Mouse (Mus musculus) cerebellum, postnatal 36 days (tissue): ENCODE data around the gene Pigh.

Experiments
- DNase-seq, 2 experiments: peaks; one replicate each; pipeline ENCODE4 v3.0.0; 2021 to 2022; ENCODE audit warnings: mixed read lengths in 2 of 2

The Pigh gene

DNA sequence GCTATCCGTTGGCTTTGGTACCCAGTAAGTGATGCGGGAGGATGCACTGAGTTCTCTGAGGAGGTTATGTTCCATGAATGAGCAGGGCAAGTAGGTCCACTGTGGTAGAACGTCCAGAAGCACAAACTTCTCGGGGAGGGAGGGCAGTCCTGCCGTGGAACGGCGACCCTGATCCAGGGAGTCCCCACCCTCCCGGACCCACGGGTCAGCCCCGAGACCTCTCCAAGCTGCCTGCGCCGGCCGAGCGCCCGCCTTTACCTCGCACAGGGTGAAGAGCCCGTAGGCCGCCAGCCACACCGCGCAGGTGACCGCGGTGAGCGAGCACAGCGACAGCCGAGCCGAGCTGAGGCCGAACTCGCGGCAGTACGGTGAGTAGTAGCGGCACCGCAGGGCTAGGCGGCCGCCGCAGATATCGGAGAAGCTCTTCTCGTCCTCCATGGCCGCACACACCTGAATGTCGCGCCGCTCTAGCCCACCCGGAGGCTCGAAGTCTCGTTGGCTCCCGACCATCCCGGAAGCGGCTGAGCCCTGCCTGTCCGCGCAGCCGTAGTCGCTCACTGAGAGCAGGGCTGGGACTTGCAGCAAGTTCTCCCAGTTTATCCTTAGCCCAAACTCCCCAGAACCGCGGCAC, at the start of gene Pigh:
TSS of gene Pigh (minus strand) at position 470 of the 631 bp plus-strand sequence.
- DNase-seq, result peak; percentile 88 to 90

GRCm38 (mm10) chr12:79138999-79139398, 49.5 kb upstream of the Pigh start:
- DNase-seq, result no peak

DNA sequence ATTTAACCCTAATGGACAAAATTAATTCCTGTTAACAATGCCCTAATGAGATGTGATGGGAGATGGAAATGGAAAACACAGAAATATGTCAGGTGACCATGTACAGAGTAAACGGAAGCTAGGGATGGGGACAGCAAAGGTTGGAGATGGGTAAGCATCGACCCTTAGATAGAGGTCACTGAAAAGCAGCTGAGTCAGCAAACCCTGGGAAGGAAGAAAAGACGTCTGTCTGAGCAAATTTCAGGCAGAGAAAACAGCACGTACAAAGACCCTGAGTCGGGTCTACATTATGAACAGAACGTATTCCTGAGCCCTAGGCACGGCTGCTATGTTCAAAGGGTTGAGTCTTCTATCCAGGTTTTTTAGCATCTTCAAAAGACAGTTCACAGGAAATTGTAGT, 47.5 kb upstream of the Pigh start:
- no peak for DNase-seq

- no peak for DNase-seq
Measured at GRCm38 (mm10) chr12:79135105-79135504, 45.7 kb upstream of the Pigh start.

GRCm38 (mm10) chr12:79134676-79135075, 45.2 kb upstream of the Pigh start:
- no peak for DNase-seq

GRCm38 (mm10) chr12:79131706-79132460, 42.4 kb upstream of the Pigh start:
- DNase-seq, result peak in 1 of 2 experiments; percentile 5

GRCm38 (mm10) chr12:79131178-79131675, 41.8 kb upstream of the Pigh start:
- DNase-seq, result peak in 1 of 2 experiments; percentile 15

DNA sequence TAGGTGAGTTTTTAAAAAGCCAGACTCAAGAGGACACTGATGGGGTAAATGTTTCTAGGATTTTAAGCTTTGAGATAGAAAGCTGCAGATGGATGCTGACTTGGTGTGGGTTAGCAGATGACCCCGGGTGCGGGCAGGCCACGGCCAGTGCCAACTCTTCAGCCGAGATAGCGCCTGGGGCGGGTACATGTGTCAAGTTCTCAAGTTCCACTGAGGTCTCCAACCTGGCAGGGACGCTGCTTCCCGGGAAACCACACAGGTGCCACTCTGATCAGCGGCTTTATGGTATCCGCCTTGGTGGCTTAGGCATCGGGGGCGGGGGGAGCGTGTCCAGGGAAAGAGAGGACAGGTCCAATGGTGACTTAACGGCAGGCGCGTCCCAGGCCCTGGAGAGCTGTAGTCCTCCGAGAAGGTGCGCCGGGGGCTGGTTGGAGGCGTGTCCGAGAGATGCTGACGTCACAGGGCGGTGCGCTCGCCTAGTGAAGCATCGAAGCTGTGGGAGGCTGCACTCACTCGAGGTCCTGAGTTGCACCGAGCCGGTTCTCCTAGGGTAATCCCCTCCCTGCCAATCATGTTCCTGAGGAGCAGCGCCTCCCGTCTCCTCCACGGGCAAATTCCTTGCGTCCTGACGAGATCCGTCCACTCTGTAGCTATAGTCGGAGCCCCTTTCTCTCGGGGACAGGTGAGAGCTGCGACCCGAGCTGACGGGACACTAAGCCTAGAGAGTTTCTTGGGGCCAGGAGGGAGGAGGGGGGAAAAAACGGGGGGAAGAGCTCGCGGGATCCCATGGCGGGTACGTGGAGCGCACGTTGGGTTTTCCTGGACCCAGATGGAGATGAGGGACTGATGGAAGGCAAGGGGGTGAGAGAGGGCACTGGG, 41.1 kb upstream of the Pigh start, which contains the start of gene Arg2:
TSS of gene Arg2 (plus strand) at position 479 of the 879 bp plus-strand sequence.
- peak; percentile 77 to 80 for DNase-seq

DNA sequence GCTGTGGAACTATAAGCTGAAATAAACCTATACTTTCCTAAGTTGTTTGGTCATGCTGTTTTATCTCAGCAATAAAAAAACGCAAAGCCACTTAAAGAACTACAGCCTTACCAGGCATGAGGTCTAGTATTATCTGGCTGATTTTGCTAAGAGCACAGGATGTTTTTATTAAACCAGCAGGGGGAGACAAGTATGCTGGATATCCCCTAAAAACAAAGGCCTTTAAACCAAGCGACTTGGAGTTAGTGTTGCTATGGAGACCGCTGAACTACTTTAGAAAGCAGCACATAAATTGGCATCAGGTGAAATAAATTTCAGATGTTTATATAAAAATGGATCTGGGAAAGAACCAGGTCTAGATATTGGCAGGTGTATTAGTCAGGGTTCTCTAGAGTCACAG, 33.4 kb upstream of the Pigh start:
- DNase-seq, result no peak

- no peak for DNase-seq
Measured at GRCm38 (mm10) chr12:79118991-79119390, 29.5 kb upstream of the Pigh start.

DNA sequence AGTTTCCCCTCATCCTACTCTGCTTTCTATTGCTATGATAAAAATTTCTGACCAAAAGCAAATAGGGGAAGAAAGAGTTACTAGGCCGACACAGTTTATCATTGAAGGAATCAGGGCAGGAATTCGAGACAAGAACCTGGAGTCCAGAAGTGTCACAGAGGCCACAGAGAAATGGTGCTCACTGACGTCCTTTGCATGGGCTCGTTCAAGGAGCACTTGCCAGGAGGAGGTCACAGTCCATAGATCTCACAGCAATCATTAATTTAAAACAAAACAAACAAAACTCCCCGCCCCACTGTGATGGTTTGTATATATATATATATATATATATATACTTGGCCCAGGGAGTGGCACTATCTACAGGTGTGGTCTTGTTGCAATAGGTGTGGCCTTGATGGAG, 15.9 kb upstream of the Pigh start:
- no peak for DNase-seq

- no peak for DNase-seq
Measured at GRCm38 (mm10) chr12:79104544-79104943, 15.1 kb upstream of the Pigh start.

GRCm38 (mm10) chr12:79103773-79104172, 14.3 kb upstream of the Pigh start:
- DNase-seq, result no peak

DNA sequence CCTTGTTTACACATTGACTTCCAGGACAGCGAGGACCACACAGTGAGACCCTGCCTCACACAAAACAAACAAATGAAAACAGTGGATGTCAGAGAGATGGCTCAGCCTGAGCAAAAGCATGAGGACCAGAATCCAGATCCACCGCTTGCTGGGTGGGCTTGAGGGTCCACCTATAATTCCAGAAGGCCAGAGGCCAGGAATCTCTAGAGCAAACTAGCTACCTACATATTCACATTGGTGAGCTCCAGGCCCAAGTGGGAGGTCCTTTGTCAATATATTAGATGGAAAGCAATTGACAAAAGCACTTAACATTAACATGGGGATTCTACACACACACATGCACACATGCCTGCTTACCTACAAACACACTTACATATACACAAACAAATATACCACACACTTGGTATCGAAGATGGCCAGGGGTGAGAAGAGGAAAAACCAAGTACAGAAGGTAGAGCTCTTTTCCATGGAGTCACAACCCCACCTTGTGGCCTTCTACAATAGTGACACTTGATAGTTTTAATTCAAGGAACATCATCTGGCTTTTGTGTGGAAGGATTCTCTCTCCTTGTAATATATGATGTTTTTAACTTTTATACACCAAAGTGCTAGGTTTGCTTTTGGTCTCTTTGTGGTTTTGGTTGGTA, 7.8 kb upstream of the Pigh start:
- peak; percentile 18 to 58 for DNase-seq

DNA sequence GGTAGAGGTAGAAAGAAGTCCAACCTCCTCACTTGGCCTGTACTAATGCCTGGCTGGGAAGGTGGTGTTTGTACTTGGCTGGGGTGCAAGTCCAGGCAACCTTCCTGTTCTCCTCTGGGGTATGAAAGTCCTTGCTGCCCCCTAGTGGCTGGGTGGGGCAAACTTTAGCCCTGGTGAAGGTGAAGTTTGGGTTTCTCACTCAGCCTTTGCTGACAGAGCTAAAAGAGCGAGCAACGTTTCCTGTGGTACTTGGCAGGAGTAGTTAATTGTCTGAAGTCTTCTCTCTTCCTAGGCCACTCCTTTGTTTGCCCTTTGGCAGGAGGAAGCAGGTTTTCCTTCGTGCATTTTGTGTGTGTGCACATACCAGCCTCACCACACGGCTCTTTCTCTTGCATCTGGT, 3.1 kb upstream of the Pigh start:
- peak in 1 of 2 experiments; percentile 23 for DNase-seq

DNA sequence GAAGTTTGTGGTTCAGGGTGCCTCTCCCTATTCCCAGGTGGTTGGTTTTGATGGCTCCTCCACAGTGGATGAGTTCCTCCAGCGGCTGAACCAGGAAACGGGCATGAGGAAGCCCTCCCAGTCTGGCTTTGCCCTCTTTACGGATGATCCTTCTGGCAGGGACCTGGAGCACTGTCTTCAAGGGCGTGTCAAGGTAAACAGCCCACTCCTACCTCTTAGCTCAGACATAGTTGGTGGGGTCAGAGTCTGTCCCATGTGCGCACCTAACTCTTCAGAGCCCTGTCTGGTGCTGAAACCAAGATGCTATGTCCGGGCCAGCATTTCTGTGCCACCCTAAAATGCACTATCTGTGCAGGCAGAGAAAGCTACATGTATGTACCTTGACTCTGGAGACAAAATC, 16.1 kb downstream of the Pigh start:
- no peak for DNase-seq

- DNase-seq, result no peak
Measured at GRCm38 (mm10) chr12:79072576-79072975, 16.9 kb downstream of the Pigh start.

- DNase-seq, result no peak
Measured at GRCm38 (mm10) chr12:79070736-79071333, 18.6 kb downstream of the Pigh start.

- no peak for DNase-seq
Measured at GRCm38 (mm10) chr12:79069916-79070315, 19.5 kb downstream of the Pigh start.

DNA sequence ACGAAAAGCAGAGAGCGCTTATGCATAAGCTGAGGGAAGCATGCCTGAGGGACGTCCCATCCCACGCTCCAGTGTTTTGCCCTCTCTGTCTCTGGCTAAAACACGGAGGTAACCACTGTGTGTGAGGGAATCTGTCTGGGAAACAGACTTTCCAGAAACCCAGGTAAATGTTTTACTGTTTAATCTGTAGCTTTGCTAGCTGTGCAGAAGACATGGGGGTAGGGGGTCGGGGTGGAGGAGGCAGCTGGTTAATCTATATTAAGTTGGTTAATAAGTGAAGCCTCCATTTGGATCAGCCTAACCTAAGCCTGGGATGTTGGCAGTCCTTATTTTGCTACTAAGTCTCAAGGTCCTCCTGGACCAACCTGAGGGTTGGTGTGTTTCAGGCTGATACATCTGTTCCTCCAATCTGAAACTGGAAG, 20.3 kb downstream of the Pigh start:
- no peak for DNase-seq

- no peak for DNase-seq
Measured at GRCm38 (mm10) chr12:79068306-79068705, 21.1 kb downstream of the Pigh start.

DNA sequence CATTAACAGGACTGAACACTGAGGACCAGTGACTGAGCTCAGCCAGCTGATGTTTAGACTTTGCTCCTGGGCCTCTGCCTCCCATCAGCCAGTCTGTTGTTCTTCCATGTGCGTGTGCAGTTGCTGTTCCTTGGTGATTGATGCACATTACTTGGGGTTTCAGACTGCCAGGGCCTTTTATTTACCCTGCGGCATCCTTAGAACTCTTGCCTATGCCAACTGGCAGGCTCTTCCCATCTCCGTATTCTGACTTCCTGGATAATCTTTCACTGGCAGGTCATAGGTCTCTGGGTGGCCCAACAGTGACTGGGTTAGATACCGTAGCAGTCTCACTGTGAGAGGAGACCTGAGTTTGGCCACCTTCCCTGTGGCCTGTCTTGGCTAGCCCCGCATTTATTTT, 21.9 kb downstream of the Pigh start:
- no peak for DNase-seq
